Mouse (Mus musculus): ENCODE data around the gene Rabl6. TPM values are rescaled to one million over a fixed set of nuclear protein-coding genes. Genes with fewer than 3 reads are reported as not detected.
A peak's percentile ranks its signal among the peaks of the same experiment; 100 is the strongest.
"Not testable (repeated sequence)": the region's sequence is repeated elsewhere in the genome, so short reads cannot be mapped to it uniquely, and the experiment has no call there.

Gene Rabl6
- polyA plus RNA-seq, 1 experiment = 38.2 TPM

GRCm38 (mm10) chr2:25565741-25566140 is 42.6 kb downstream of the Rabl6 start:
- WGBS = 90% methylated on average over 8 of the region's 8 CpGs
- TF ChIP-seq CTCF (IDR thresholded peaks at IDR 0.05; ENCODE audit: control insufficient read depth, insufficient read depth, low read length) (no peak), POLR2A (IDR thresholded peaks at IDR 0.05; ENCODE audit: borderline replicate concordance, control insufficient read depth, low read depth, low read length) (peak; percentile 22; the same call in 1 of the 2 replicates)
- H3K4me1 ChIP-seq (ENCODE audit: control insufficient read depth, insufficient read depth, low read length) = no peaks in the 10 kb centered on the region

GRCm38 (mm10) chr2:25561946-25562345 is 46.4 kb downstream of the Rabl6 start:
- TF ChIP-seq CTCF (IDR thresholded peaks at IDR 0.05; ENCODE audit: control insufficient read depth, insufficient read depth, low read length) = no peak
- TF ChIP-seq POLR2A (IDR thresholded peaks at IDR 0.05; ENCODE audit: borderline replicate concordance, control insufficient read depth, low read depth, low read length) = no peak
- Histone ChIP-seq H3K4me3 (replicated peaks; ENCODE audit: control insufficient read depth, low read depth, low read length) (no peak overlapping the region), H3K4me1 (ENCODE audit: control insufficient read depth, insufficient read depth, low read length) (peaks cover 1% of the 10 kb centered on the region; the same call in 1 of the 2 replicates), H3K27ac (ENCODE audit: control insufficient read depth, insufficient read depth, low read depth, low read length, poor library complexity) (no peak overlapping the region; the same call in 1 of the 2 replicates)
- 91% methylated on average over 9 of the region's 9 CpGs for WGBS

More at GRCm38 (mm10) chr2:25565741-25566140, 42.6 kb downstream of the Rabl6 start:
- no peak overlapping the region for H3K4me3 ChIP-seq (replicated peaks; ENCODE audit: control insufficient read depth, low read depth, low read length)
- no peak overlapping the region for H3K27ac ChIP-seq (ENCODE audit: control insufficient read depth, insufficient read depth, low read depth, low read length, poor library complexity)

DNA sequence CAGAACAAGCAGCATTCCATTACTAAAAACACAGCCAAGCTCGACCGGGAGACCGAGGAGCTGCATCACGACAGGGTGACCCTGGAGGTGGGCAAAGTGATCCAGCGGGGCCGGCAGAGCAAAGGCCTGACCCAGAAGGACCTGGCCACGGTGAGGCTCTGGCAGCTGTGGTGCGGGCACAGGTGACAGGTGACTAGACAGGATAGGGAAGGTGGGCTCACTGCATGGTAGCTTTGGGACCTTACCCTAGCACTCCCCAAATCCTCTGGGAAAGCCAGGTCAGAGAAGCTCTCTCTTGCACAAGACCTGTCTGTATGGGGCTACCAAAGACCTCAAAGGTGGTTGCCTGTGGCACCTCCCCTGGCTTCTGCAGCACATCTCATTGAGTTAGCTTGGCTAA is 47.8 kb downstream of the Rabl6 start:
- H3K4me1 ChIP-seq (ENCODE audit: control insufficient read depth, insufficient read depth, low read length) = peaks cover 1% of the 10 kb centered on the region; the same call in 1 of the 2 replicates
- no peak overlapping the region for H3K27ac ChIP-seq (ENCODE audit: control insufficient read depth, insufficient read depth, low read depth, low read length, poor library complexity)
- WGBS = 93% methylated on average over 8 of the region's 8 CpGs
- no peak for TF ChIP-seq POLR2A (IDR thresholded peaks at IDR 0.05; ENCODE audit: borderline replicate concordance, control insufficient read depth, low read depth, low read length)
- TF ChIP-seq CTCF (IDR thresholded peaks at IDR 0.05; ENCODE audit: control insufficient read depth, insufficient read depth, low read length) = no peak
- H3K4me3 ChIP-seq (replicated peaks; ENCODE audit: control insufficient read depth, low read depth, low read length) = no peak overlapping the region

DNA sequence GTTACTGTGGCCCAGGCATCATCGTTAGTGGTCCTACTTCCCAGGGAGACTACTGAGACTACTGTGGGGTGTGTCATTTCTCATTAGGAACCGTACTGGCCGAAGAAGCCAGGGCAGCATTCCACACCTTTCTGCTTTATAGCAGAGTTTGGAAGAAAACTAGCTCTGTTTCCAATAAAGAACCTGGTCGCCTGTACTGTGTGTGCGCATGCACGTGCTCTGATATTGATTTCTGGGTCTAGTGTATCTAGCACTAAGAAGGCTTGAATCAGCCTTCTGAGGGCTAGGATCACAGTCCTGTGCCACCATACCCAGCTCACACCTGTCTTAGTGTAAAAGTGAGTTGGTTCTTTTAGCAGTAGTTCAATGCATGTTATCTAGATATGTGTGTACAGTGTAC is 49.5 kb downstream of the Rabl6 start:
- 82% methylated on average over 6 of the region's 6 CpGs for WGBS
- Histone ChIP-seq H3K4me1 (ENCODE audit: control insufficient read depth, insufficient read depth, low read length) (peaks cover 1% of the 10 kb centered on the region; the same call in 1 of the 2 replicates), H3K27ac (ENCODE audit: control insufficient read depth, insufficient read depth, low read depth, low read length, poor library complexity) (no peak overlapping the region), H3K4me3 (replicated peaks; ENCODE audit: control insufficient read depth, low read depth, low read length) (no peak overlapping the region)
- TF ChIP-seq CTCF (IDR thresholded peaks at IDR 0.05; ENCODE audit: control insufficient read depth, insufficient read depth, low read length) (no peak), POLR2A (IDR thresholded peaks at IDR 0.05; ENCODE audit: borderline replicate concordance, control insufficient read depth, low read depth, low read length) (no peak)

DNA sequence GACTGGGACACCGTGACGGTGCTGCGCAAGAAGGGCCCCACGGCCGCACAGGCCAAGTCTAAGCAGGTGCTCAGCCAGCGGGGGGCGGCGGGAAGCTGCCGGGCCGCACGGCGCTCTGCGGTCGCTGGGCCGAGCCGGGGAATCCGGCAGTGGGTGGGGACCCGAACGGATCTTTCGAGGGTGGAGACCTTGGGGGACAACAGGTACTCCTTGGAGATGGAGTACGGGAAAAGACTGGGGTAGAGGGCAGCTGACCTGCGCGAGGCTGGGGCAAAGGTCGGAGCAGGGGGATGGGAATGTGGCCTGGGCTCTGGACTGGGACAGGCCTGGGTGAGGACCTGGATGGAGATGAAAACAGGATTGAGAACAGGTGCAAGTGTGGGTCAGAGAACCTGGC is 50.4 kb downstream of the Rabl6 start:
- no peak for TF ChIP-seq POLR2A (IDR thresholded peaks at IDR 0.05; ENCODE audit: borderline replicate concordance, control insufficient read depth, low read depth, low read length)
- WGBS = 1% methylated on average over 24 of the region's 24 CpGs
- Histone ChIP-seq H3K27ac (ENCODE audit: control insufficient read depth, insufficient read depth, low read depth, low read length, poor library complexity) (peak overlapping the region; percentile 77), H3K4me1 (ENCODE audit: control insufficient read depth, insufficient read depth, low read length) (peaks cover 1% of the 10 kb centered on the region; the same call in 1 of the 2 replicates), H3K4me3 (replicated peaks; ENCODE audit: control insufficient read depth, low read depth, low read length) (peak overlapping the region; percentile 95)

DNA sequence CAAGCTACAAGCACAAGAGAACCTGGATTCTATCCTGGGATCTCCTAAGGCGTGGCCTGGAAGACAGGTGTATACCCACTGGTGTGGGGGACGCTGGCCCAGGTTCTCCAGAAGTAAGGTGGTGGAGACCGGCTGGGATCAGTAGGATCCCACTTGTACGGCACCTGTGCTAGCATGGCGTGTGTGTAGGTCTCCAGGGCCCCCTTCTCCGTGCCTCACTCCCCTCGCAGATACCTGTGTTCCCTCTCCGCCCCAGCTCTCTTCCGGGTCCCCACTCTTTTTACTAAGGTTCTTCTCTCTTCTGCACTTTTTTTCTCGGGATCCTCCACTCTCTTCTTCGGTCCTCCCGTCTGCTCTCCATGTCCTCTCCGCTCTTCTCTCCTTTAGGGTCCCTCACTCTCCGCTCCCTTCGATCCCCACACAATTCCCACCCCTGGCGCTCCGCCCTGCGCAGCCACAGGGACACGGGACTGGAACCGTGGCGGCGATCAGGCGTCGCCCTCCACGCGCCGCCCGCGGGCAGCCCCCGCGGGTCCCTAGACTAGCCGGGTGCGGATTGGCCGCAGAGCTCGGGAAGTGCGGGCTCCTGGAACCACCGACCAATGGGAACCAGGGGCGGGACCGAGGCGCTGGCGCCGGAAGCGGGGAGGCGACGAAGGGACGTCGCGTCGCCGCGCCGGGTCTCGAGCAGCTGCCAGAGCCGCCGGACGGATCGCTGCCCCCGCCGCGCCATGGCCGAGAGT is 50.9 kb downstream of the Rabl6 start, which contains the start of gene Edf1:
TSS of gene Edf1 (plus strand) at position 627 of the 743 bp plus-strand sequence.
- WGBS = under 1% methylated on average over 61 of the region's 61 CpGs
- TF ChIP-seq CTCF (IDR thresholded peaks at IDR 0.05; ENCODE audit: control insufficient read depth, insufficient read depth, low read length) (no peak), POLR2A (IDR thresholded peaks at IDR 0.05; ENCODE audit: borderline replicate concordance, control insufficient read depth, low read depth, low read length) (no peak; the same call in 1 of the 2 replicates)
- peaks cover 1% of the 10 kb centered on the region; the same call in 1 of the 2 replicates for H3K4me1 ChIP-seq (ENCODE audit: control insufficient read depth, insufficient read depth, low read length)

GRCm38 (mm10) chr2:25556296-25556695 is 52.0 kb downstream of the Rabl6 start:
- 57% methylated on average over 1 of the region's 1 CpGs for WGBS
- Histone ChIP-seq H3K4me3 (replicated peaks; ENCODE audit: control insufficient read depth, low read depth, low read length) (no peak overlapping the region), H3K27ac (ENCODE audit: control insufficient read depth, insufficient read depth, low read depth, low read length, poor library complexity) (no peak overlapping the region), H3K4me1 (ENCODE audit: control insufficient read depth, insufficient read depth, low read length) (peaks cover 1% of the 10 kb centered on the region; the same call in 1 of the 2 replicates)
- TF ChIP-seq POLR2A (IDR thresholded peaks at IDR 0.05; ENCODE audit: borderline replicate concordance, control insufficient read depth, low read depth, low read length) (no peak), CTCF (IDR thresholded peaks at IDR 0.05; ENCODE audit: control insufficient read depth, insufficient read depth, low read length) (no peak)

More for the DNA sequence above, 50.9 kb downstream of the Rabl6 start, which contains the start of gene Edf1:
- Histone ChIP-seq H3K27ac (ENCODE audit: control insufficient read depth, insufficient read depth, low read depth, low read length, poor library complexity) (peak within 1 kb of the TSS; percentile 77), H3K4me3 (replicated peaks; ENCODE audit: control insufficient read depth, low read depth, low read length) (peak within 1 kb of the TSS; percentile 95)

- H3K4me1 ChIP-seq (ENCODE audit: control insufficient read depth, insufficient read depth, low read length); H3K4me3 ChIP-seq (replicated peaks; ENCODE audit: control insufficient read depth, low read depth, low read length); H3K27ac ChIP-seq (ENCODE audit: control insufficient read depth, insufficient read depth, low read depth, low read length, poor library complexity): not testable (repeated sequence)
- WGBS = 45% methylated on average over 2 of the region's 2 CpGs
Measured at GRCm38 (mm10) chr2:25555479-25555878, 52.8 kb downstream of the Rabl6 start.

DNA sequence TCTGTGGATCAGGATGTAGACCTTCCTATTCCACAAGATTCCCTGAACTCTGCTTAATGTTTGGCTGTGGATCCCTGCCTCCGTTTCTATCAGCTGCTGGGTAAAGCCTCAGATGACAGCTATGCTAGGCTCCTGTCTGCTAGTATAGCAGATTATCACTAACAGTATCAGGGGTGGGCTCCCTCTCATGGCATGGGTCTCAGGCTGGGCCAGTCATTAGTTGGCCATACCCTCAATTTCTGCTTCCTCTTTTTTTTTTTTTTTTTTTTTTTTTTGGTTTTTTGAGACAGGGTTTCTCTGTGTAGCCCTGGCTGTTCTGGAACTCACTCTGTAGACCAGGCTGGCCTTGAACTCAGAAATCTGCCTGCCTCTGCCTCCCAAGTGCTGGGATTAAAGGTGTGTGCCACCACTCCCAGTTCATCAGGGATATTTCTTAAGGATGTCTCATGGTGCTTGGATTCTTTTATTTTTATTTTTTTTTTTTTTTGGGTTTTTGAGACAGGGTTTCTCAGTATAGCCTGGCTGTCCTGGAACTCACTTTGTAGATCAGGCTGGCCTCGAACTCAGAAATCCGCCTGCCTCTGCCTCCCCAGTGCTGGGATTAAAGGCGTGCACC is 55.0 kb downstream of the Rabl6 start:
- H3K4me3 ChIP-seq (replicated peaks; ENCODE audit: control insufficient read depth, low read depth, low read length); H3K4me1 ChIP-seq (ENCODE audit: control insufficient read depth, insufficient read depth, low read length): not testable (repeated sequence)
- WGBS = 77% methylated on average over 4 of the region's 4 CpGs

More for the DNA sequence above, 55.0 kb downstream of the Rabl6 start:
- H3K27ac ChIP-seq (ENCODE audit: control insufficient read depth, insufficient read depth, low read depth, low read length, poor library complexity) = not testable (repeated sequence)
